Mouse (Mus musculus): ENCODE data around the gene Bank1. TPM values are rescaled to one million over a fixed set of nuclear protein-coding genes. Genes with fewer than 3 reads are reported as not detected.

Gene Bank1
- polyA plus RNA-seq, 1 experiment from 2014 or later: 1.9 TPM

DNA sequence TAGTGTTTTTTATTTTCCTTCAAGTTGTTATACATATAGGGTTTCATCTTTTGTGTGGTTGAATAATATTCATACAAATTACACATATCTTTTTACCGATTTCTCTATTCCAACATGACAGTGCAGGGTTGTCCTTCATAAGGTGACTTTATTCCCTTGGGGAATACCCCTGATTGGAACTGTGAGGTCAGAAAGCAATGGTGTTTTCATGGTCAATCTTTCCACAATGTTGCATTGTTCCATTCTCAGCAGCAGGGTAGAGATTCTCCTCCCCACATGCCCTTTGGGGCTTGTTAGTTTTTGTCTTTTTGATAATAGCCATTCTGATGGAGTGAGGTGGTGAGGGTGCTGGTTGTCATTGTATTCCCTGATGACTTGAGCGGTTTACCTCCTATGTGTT is 80.9 kb downstream of the Bank1 start:
- H3K9me3 ChIP-seq: no peaks in the 10 kb centered on the region
- H3K4me2 ChIP-seq (replicated peaks): no peak overlapping the region
- no peak overlapping the region for H3K4me3 ChIP-seq (replicated peaks)
- no peak overlapping the region for H3K9ac ChIP-seq
- H3K27ac ChIP-seq: no peak overlapping the region
- WGBS: 77% methylated on average over 2 of the region's 2 CpGs
- no peaks in the 10 kb centered on the region for H3K36me3 ChIP-seq
- H3K4me1 ChIP-seq (replicated peaks): no peaks in the 10 kb centered on the region
- no peaks in the 10 kb centered on the region for H3K27me3 ChIP-seq (replicated peaks)
- ATAC-seq: no peak

DNA sequence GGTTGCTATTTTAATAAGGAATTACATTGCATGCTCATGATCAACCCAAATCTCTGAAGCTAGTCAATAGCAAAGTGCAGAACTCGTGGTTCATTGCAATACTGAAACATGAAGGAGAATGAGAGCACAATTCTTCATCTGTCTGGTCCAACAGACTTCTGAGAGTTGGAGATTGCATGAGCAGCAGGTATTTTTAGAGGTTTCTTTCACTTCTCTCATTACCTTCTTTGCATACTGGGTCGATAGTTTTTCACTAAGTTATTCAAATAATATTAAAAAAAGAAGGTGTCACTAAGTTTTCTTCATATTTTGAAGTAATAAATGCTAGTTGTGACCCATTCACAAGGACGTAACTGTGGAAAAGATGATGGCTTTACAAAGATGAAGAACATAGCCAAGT is 87.1 kb downstream of the Bank1 start:
- Histone ChIP-seq H3K9me3 (no peaks in the 10 kb centered on the region), H3K4me2 (replicated peaks) (no peak overlapping the region), H3K27me3 (replicated peaks) (no peaks in the 10 kb centered on the region), H3K4me1 (replicated peaks) (no peaks in the 10 kb centered on the region), H3K27ac (no peak overlapping the region), H3K9ac (no peak overlapping the region), H3K4me3 (replicated peaks) (no peak overlapping the region), H3K36me3 (no peaks in the 10 kb centered on the region)
- ATAC-seq: no peak
- WGBS: 81% methylated on average over 3 of the region's 3 CpGs

DNA sequence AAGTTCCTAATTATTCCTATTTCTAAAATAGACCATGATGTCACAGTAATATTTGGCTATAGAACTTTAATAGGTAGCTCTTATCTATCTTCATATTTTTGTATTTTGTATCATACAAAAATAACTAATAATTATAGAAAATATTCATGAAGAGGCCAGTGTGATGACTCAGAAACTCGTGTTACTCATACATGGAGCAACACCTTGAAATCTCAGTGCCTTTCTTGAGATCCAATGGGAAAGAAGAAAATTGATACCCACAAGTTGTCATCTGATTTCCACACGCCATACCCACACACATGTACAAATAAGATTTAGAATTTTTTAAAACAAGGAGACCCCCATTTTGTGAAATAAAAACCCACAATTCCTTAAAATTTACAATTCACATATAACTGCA is 92.4 kb downstream of the Bank1 start:
- H3K4me3 ChIP-seq (replicated peaks): no peak overlapping the region
- no peak overlapping the region for H3K4me2 ChIP-seq (replicated peaks)
- H3K27me3 ChIP-seq (replicated peaks): no peaks in the 10 kb centered on the region
- H3K27ac ChIP-seq: no peak overlapping the region
- no peaks in the 10 kb centered on the region for H3K36me3 ChIP-seq
- H3K9me3 ChIP-seq: no peaks in the 10 kb centered on the region
- no peak overlapping the region for H3K9ac ChIP-seq
- no peak for ATAC-seq
- 79% methylated on average over 2 of the region's 2 CpGs for WGBS
- no peaks in the 10 kb centered on the region for H3K4me1 ChIP-seq (replicated peaks)

DNA sequence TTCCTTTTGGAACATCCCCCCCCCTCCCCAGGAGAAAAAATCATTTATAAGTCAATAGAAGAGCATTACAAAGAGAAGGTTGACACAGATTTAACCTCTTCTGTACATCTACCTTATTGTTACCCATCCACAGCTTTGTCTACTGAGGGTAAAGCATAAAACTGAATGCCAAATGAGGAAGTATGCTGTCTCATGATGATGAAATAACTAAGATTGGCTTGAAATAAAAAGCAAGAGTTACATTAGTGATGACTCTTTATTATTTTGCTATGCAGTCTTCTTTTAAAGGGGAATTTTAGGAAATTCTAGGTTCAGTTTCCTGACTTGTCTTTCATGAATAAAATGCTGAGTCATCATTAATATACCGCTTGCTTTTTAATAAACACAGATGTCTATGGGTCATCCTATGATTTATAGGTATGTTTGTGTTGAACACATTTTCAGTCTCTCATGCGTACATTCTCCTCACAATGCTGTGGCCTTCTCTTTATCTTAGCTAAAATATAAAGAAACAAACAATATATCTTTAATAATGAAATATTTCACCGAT is 95.2 kb downstream of the Bank1 start:
- 71% methylated on average over 3 of the region's 3 CpGs for whole genome bisulfite sequencing
- Histone ChIP-seq H3K27ac (no peak overlapping the region), H3K27me3 (replicated peaks) (no peaks in the 10 kb centered on the region), H3K4me1 (replicated peaks) (no peaks in the 10 kb centered on the region), H3K9me3 (no peaks in the 10 kb centered on the region), H3K4me2 (replicated peaks) (no peak overlapping the region), H3K36me3 (no peaks in the 10 kb centered on the region), H3K4me3 (replicated peaks) (no peak overlapping the region), H3K9ac (no peak overlapping the region)
- ATAC-seq: no peak

DNA sequence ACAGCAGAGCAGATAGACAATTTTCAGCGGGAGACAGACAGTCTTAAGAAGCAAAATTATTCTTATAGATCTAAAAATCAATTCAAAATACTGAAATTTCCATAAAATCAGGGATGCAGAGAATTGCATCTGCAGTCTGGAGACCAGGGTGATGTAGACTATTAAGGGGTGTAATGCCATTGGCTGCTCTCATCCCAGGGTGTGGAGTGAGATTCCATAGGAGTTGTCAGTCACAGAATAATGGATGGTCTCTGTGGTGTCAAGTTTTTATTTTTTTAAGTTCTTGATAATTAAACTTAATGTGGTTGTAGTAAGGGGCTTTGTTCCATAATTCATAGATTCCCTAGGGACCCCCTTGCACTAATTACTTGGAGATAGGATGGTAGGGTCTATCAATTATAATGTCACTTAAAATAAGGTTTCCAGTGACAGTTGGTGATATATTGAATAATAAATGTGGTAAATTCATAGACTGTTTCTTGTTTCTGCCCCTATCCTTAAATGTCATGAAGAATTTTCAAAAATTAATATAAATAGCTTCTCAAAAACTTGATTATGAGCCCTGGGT is 136.1 kb downstream of the Bank1 start:
- WGBS: 92% methylated on average over 1 of the region's 1 CpGs
- no peak for ATAC-seq
- H3K9ac ChIP-seq: no peak overlapping the region

DNA sequence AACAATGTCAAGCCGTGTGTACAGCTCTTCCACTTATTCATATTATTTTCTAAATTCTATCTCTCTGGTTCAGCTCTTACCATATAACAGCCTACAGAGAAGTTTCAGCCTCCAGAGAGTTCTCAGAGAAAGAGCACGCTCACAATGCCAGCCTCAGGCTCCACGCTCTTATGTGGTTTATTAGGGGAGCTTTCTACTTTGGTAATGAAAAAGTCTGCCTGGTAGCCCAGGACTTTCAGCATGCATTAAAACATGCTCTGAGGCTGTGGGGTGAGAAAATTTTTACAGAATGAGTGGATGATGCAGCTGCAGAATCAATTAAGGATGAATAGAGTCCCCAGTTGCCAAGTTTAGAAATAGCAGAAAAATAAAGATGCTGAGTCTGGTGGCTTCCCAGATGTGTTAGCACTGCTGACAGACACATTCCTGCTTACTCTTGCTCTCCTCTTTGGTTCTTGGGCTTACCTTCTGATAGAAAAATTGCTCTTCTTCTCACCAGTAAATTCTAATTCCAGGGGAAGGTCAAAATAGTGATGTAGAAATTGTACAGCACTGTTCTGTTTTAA is 139.2 kb downstream of the Bank1 start:
- Histone ChIP-seq H3K27ac (no peak overlapping the region), H3K27me3 (replicated peaks) (no peaks in the 10 kb centered on the region), H3K36me3 (no peaks in the 10 kb centered on the region), H3K4me3 (replicated peaks) (no peak overlapping the region), H3K9me3 (no peaks in the 10 kb centered on the region), H3K4me1 (replicated peaks) (no peaks in the 10 kb centered on the region), H3K4me2 (replicated peaks) (no peak overlapping the region), H3K9ac (no peak overlapping the region)
- 85% methylated on average over 3 of the region's 3 CpGs for WGBS
- no peak for ATAC-seq

More for the DNA sequence above, 136.1 kb downstream of the Bank1 start:
- Histone ChIP-seq H3K9me3 (no peaks in the 10 kb centered on the region), H3K27ac (no peak overlapping the region), H3K27me3 (replicated peaks) (no peaks in the 10 kb centered on the region), H3K4me2 (replicated peaks) (no peak overlapping the region), H3K4me3 (replicated peaks) (no peak overlapping the region), H3K36me3 (no peaks in the 10 kb centered on the region), H3K4me1 (replicated peaks) (no peaks in the 10 kb centered on the region)

DNA sequence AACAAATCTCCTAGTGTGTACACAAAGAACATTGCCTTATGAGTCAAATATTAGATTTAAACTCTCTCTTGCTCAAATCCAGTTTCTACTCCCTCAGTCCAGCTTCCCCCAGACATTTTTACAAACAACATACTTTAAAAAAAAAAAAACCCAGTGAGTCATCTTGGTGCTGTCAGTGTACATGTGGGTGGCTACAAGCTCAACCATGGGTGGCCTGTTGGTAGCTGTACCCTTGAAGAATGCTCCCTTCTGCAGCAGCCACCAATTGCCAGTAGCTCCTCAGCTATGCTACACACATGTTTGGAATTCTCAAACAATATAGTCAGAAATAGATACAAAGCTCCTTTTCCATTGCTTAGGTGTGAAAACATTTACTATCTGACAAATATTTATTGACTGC is 154.2 kb downstream of the Bank1 start:
- ATAC-seq: no peak
- Histone ChIP-seq H3K4me2 (replicated peaks) (no peak overlapping the region), H3K9me3 (no peaks in the 10 kb centered on the region), H3K36me3 (no peaks in the 10 kb centered on the region), H3K4me1 (replicated peaks) (no peaks in the 10 kb centered on the region), H3K27ac (no peak overlapping the region), H3K27me3 (replicated peaks) (no peaks in the 10 kb centered on the region), H3K9ac (no peak overlapping the region), H3K4me3 (replicated peaks) (no peak overlapping the region)

DNA sequence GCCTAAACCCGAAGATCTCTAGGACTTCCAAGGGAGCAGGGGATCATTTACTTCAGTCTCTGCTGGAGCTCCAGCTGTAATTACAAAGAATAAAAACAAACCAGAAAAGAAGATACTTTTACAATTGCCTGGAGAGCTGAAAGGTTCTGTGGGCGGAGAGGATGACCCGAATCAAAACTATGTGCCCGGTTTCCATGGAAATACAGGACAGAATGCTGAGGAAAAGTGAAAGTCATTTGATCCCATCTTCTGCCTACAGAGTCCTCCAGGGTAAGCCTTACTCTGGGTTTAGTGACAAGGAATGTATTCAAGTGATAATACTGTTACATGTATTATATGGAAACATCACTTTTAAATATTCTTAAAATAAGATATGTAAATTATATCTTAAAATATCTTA is 157.8 kb downstream of the Bank1 start:
- ATAC-seq: no peak

DNA sequence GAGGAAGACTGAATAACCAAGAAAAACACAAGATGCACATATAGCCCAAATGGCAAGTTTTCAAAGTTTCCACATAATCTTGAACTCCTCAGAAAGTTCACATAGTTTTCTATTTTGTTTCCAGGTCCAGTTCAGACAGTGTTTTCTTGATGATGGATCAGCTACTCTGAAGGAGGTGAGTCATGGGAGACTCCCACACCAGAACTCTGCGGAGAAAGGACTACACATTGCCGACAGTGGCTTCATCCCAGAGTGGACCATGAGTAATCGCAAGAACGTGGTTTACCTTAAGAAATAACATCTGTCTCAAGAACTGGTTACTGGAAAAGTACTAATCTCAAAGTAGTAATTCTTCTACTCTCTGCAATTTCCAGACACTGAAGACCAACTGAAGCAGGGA is 159.2 kb downstream of the Bank1 start:
- Histone ChIP-seq H3K4me3 (replicated peaks) (no peak overlapping the region), H3K9me3 (no peaks in the 10 kb centered on the region), H3K27me3 (replicated peaks) (no peaks in the 10 kb centered on the region), H3K4me2 (replicated peaks) (no peak overlapping the region), H3K4me1 (replicated peaks) (no peaks in the 10 kb centered on the region), H3K9ac (no peak overlapping the region), H3K36me3 (no peaks in the 10 kb centered on the region), H3K27ac (no peak overlapping the region)
- no peak for ATAC-seq
- WGBS: 64% methylated on average over 4 of the region's 4 CpGs

More for the DNA sequence above, 157.8 kb downstream of the Bank1 start:
- H3K9me3 ChIP-seq: no peaks in the 10 kb centered on the region
- H3K4me2 ChIP-seq (replicated peaks): no peak overlapping the region
- H3K36me3 ChIP-seq: no peaks in the 10 kb centered on the region
- H3K4me1 ChIP-seq (replicated peaks): no peaks in the 10 kb centered on the region
- no peak overlapping the region for H3K4me3 ChIP-seq (replicated peaks)
- H3K27ac ChIP-seq: no peak overlapping the region
- H3K27me3 ChIP-seq (replicated peaks): no peaks in the 10 kb centered on the region
- no peak overlapping the region for H3K9ac ChIP-seq
- 79% methylated on average over 4 of the region's 4 CpGs for WGBS

DNA sequence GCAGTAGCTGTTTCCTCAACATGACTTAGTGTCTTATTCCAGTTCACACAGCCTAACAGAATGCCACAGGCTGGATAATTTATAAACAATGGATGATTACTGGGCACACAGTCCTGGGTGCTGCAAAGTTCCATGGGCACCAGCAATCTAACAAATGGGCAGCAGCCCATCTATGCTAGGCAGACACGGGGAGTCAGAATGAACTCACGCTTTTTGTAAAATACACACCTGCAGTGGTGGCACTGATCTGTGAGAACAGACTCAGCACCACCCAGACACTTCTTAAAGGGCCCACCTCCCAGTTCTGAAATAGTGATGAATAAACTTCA is 159.9 kb downstream of the Bank1 start:
- 61% methylated on average over 2 of the region's 2 CpGs for WGBS
- Histone ChIP-seq H3K4me3 (replicated peaks) (no peak overlapping the region), H3K4me1 (replicated peaks) (no peaks in the 10 kb centered on the region), H3K4me2 (replicated peaks) (no peak overlapping the region), H3K27ac (no peak overlapping the region), H3K27me3 (replicated peaks) (no peaks in the 10 kb centered on the region), H3K9me3 (no peaks in the 10 kb centered on the region), H3K9ac (no peak overlapping the region), H3K36me3 (no peaks in the 10 kb centered on the region)
- ATAC-seq: no peak

DNA sequence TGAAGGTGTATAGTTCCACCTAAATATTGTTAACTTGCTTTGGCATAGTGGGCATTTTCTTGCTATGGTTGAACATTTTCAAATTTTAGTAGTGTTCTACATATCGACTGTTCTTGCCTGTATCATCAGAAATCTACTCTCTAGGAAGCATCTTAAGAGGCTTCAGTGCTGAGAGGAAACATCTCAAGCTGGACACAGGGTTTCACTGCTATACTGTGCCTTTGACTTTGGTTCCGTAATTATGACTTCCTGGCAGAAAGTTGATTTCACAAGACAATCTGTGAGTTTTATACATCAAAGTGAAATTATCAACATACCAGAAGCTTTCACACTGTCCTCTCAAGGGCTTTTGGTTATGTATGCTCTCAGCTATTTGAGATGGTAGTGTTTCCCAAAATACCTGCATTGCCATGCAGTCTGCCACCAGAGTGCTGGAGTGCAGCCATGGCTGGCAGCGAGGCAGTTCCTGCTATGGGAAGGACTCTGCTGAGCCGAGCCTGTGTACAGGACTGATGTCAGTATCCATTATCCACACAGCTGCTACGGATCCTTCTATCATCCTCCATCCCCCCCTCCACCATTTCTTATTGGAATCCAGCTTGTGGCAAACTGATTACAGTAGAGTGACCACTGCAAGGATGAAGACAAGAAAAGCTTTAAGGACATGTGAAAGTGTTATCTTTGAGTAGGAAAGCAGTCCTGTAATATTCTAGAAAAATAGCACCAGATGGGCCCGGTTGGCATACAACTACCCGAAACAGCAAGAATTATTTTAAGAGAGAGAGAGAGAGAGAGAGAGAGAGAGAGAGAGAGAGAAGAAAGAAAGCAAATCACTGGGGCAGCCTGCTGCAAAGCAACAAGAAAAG is 160.5 kb downstream of the Bank1 start:
- Histone ChIP-seq H3K9me3 (no peaks in the 10 kb centered on the region), H3K27me3 (replicated peaks) (no peaks in the 10 kb centered on the region), H3K9ac (no peak overlapping the region), H3K36me3 (no peaks in the 10 kb centered on the region), H3K4me2 (replicated peaks) (no peak overlapping the region), H3K27ac (no peak overlapping the region), H3K4me3 (replicated peaks) (no peak overlapping the region), H3K4me1 (replicated peaks) (no peaks in the 10 kb centered on the region)
- no peak for ATAC-seq
- 80% methylated on average over 7 of the region's 7 CpGs for WGBS

DNA sequence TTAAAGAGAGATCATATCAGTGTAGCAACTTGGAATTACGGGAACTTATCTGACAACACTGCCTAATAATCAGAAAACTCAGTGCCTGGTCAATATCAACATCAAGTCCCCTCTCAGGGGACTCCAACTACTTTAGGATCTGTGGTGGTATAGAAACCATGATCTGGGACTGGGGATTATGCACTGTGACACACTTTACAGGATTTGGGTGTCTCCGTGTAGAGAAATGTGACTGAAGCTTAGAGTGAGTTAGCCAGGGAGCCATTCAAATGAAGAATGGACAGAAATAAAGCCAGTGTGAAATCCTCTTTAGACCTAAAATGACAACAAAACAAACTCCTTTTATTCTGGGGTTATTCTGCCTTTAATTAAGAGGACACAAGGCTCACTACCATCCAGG is 167.8 kb downstream of the Bank1 start:
- WGBS: 78% methylated on average over 2 of the region's 2 CpGs
- no peak overlapping the region for H3K27ac ChIP-seq
- H3K4me1 ChIP-seq (replicated peaks): no peaks in the 10 kb centered on the region
- H3K9ac ChIP-seq: no peak overlapping the region
- no peaks in the 10 kb centered on the region for H3K36me3 ChIP-seq
- no peak overlapping the region for H3K4me3 ChIP-seq (replicated peaks)
- H3K9me3 ChIP-seq: no peaks in the 10 kb centered on the region
- H3K4me2 ChIP-seq (replicated peaks): no peak overlapping the region
- no peaks in the 10 kb centered on the region for H3K27me3 ChIP-seq (replicated peaks)
- no peak for ATAC-seq

DNA sequence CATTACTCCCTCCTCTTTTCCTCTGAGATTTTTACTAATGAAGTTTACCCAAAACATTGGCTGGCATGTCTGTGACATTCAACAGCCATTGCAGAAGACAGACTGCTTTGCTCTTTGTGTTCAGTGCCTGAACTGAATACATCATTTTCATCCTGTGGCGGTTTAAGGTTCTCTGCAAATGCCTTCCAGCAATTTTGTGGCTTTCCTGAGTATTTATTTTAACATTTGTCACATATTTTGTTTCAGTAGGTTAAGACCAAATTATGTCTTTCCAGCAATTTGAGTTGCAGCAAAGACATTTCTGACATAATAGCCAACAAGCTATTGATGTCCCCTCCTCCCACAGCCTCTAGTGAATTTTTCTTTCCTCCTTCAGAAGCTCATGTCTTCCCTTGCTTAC is 170.3 kb downstream of the Bank1 start:
- H3K36me3 ChIP-seq: no peaks in the 10 kb centered on the region
- ATAC-seq: no peak
- H3K9me3 ChIP-seq: no peaks in the 10 kb centered on the region
- no peak overlapping the region for H3K4me2 ChIP-seq (replicated peaks)
- H3K4me3 ChIP-seq (replicated peaks): no peak overlapping the region
- no peaks in the 10 kb centered on the region for H3K27me3 ChIP-seq (replicated peaks)
- H3K4me1 ChIP-seq (replicated peaks): no peaks in the 10 kb centered on the region
- H3K27ac ChIP-seq: no peak overlapping the region
- H3K9ac ChIP-seq: no peak overlapping the region
- 65% methylated on average over 1 of the region's 1 CpGs for WGBS

Data from intestine, embryonic 15.5 days (tissue).